Mouse (Mus musculus) forebrain, embryonic 15.5 days (tissue): ENCODE measurements around the gene Npr1. TPM values are rescaled to one million over a fixed set of nuclear protein-coding genes. Genes with fewer than 3 reads are reported as not detected.

Experiments used
- ATAC-seq: fragments of 200-750 bp; cut with Nextera tagmentation; replicated peaks from 2 replicates; pipeline ENCODE4 v1.8.0; 2017; ENCODE audit warnings: mild to moderate bottlenecking, moderate TSS enrichment, moderate library complexity
- H3K27ac ChIP-seq: fragments of 300-500 bp; sonication (generic); replicated peaks from 2 replicates; pipeline ENCODE4 v1.5.1; 2015; ENCODE audit warnings: mild to moderate bottlenecking, inconsistent platforms
- H3K27me3 ChIP-seq: fragments of 300-500 bp; sonication (generic); 2 replicates; pipeline ENCODE4 v1.6.1; 2015; ENCODE audit warnings: inconsistent platforms
- H3K36me3 ChIP-seq: fragments of 300-500 bp; sonication (generic); 2 replicates; pipeline ENCODE4 v1.6.1; 2015; ENCODE audit warnings: mild to moderate bottlenecking, inconsistent platforms
- H3K4me1 ChIP-seq: fragments of 300-500 bp; sonication (generic); 2 replicates; pipeline ENCODE4 v1.6.1; 2015; ENCODE audit warnings: inconsistent platforms
- H3K4me2 ChIP-seq: fragments of 300-500 bp; sonication (generic); replicated peaks from 2 replicates; pipeline ENCODE4 v1.6.1; 2015; ENCODE audit warnings: mild to moderate bottlenecking, inconsistent platforms
- H3K4me3 ChIP-seq: fragments of 300-500 bp; sonication (generic); 2 replicates; pipeline ENCODE4 v1.5.1; 2015; ENCODE audit warnings: mild to moderate bottlenecking, inconsistent platforms
- H3K9ac ChIP-seq: fragments of 300-500 bp; sonication (generic); replicated peaks from 2 replicates; pipeline ENCODE4 v1.6.1; 2015; ENCODE audit warnings: mild to moderate bottlenecking, inconsistent platforms
- H3K9me3 ChIP-seq: fragments of 300-500 bp; sonication (generic); 2 replicates; pipeline ENCODE4 v1.6.1; 2016; ENCODE audit warnings: inconsistent platforms
- WGBS: fragments of 180-500 bp; shearing (Covaris S2); methylation state at CpG from one replicate; pipeline ENCODE4 v1.1.7; 2015; ENCODE audit warnings: mixed read lengths; 5-methylcytosine and 5-hydroxymethylcytosine counted together
- polyA plus RNA-seq: library from polyadenylated mRNA; unstranded; fragments of >200 nt; fragmentation: Nextera tagmentation; extraction: Ambion mirVana; gene quantifications from 2 replicates; pipeline ENCODE4 v1.2.1, GENCODE M21; 2015

The Npr1 gene
- polyA plus RNA-seq, 1 experiment from 2014 or later, result 1.6 TPM

DNA sequence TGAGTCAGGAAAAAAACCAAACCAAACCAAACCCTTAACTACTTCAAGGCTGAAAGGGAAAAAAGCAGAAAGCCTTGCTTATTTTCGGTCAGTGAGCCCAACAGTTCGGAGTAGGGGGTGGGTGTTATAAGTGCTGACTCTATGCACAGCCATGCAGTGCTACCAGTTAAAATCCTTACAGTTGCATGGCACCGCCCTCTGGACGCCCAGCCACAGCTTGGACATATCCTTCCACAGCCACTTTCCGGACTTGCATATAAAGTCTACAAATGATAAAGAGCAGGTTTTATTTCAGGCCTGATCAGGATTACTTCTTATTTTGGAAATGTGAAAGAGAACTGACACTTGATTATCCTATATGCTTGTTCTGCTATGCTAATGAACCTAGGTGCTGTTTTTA, 39.5 kb upstream of the Npr1 start:
- Histone ChIP-seq H3K4me1 (peaks cover 40% of the 10 kb centered on the region), H3K36me3 (peaks cover 66% of the 10 kb centered on the region), H3K9ac (no peak overlapping the region), H3K27me3 (no peaks in the 10 kb centered on the region), H3K4me3 (no peak overlapping the region), H3K27ac (no peak overlapping the region), H3K9me3 (no peaks in the 10 kb centered on the region), H3K4me2 (no peak overlapping the region)
- WGBS, result 88% methylated on average over 5 of the region's 5 CpGs
- ATAC-seq, result no peak

DNA sequence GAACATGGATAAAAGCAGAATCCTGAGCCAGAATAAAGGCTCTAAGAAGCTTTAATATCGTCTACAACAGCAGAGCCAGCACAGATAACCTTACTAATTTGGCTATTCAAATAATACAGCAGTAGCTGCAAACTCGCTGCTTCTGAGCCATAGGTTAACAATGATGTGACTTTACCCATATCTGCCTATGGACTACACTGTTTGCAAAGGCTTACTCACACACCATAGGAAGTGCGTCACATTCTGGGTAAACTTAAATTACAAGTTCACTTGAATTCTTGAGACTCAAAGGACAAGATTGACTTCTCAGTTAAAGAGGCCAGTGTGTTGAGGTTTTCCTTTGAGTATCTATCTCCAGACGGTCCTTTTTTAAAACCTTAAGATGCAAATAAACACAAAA, 37.8 kb upstream of the Npr1 start:
- WGBS, result 72% methylated on average over 4 of the region's 4 CpGs
- peaks cover 83% of the 10 kb centered on the region for H3K36me3 ChIP-seq
- no peak for ATAC-seq

GRCm38 (mm10) chr3:90497597-90497996, 31.9 kb upstream of the Npr1 start:
- no peak overlapping the region for H3K4me2 ChIP-seq
- H3K36me3 ChIP-seq, result peaks cover 67% of the 10 kb centered on the region
- no peaks in the 10 kb centered on the region for H3K4me1 ChIP-seq
- no peak overlapping the region for H3K4me3 ChIP-seq
- no peak overlapping the region for H3K27ac ChIP-seq
- H3K27me3 ChIP-seq, result no peaks in the 10 kb centered on the region
- ATAC-seq, result no peak
- H3K9ac ChIP-seq, result no peak overlapping the region
- no peaks in the 10 kb centered on the region for H3K9me3 ChIP-seq

More for the DNA sequence above, 37.8 kb upstream of the Npr1 start:
- Histone ChIP-seq H3K4me2 (no peak overlapping the region), H3K9ac (no peak overlapping the region), H3K27ac (no peak overlapping the region), H3K4me1 (peaks cover 36% of the 10 kb centered on the region), H3K27me3 (no peaks in the 10 kb centered on the region), H3K9me3 (no peaks in the 10 kb centered on the region), H3K4me3 (no peak overlapping the region)

- 89% methylated on average over 7 of the region's 7 CpGs for WGBS
These were observed 30.3 kb upstream of the Npr1 start for GRCm38 (mm10) chr3:90495850-90496525.

GRCm38 (mm10) chr3:90493831-90494540, 28.3 kb upstream of the Npr1 start:
- Histone ChIP-seq H3K27me3 (no peaks in the 10 kb centered on the region), H3K4me1 (peaks cover 7% of the 10 kb centered on the region), H3K4me2 (no peak overlapping the region), H3K27ac (no peak overlapping the region), H3K9ac (no peak overlapping the region), H3K4me3 (no peak overlapping the region), H3K9me3 (no peaks in the 10 kb centered on the region), H3K36me3 (peaks cover 37% of the 10 kb centered on the region)
- ATAC-seq, result no peak
- WGBS, result 70% methylated on average over 4 of the region's 4 CpGs

More at GRCm38 (mm10) chr3:90495850-90496525, 30.3 kb upstream of the Npr1 start:
- Histone ChIP-seq H3K27me3 (no peaks in the 10 kb centered on the region), H3K4me3 (no peak overlapping the region), H3K4me2 (no peak overlapping the region), H3K27ac (no peak overlapping the region), H3K4me1 (no peaks in the 10 kb centered on the region), H3K36me3 (peaks cover 51% of the 10 kb centered on the region), H3K9ac (no peak overlapping the region), H3K9me3 (no peaks in the 10 kb centered on the region)
- no peak for ATAC-seq

DNA sequence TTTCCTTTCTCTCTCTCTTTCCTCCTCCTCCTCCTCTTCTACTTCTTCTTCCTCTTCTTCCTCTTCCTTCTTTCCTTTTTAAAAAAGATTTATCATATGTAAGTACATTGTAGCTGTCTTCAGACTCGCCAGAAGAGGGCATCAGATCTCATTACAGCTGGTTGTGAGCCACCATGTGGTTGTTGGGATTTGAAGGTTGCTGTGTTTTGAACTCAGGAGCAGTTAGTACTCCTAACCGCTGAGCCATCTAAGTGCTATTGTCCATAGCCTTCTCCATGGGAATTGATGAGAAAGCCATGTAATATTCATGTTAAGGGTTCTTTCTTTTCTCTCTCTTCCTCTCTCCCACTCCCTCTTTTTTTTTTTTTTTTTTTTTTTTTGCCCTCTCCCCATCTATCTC, 25.7 kb upstream of the Npr1 start:
- no peak overlapping the region for H3K9ac ChIP-seq
- ATAC-seq, result no peak
- 39% methylated on average over 2 of the region's 2 CpGs for WGBS

GRCm38 (mm10) chr3:90490696-90491256, 25.1 kb upstream of the Npr1 start, which contains the start of gene Snapin:
Snapin (minus strand) TSS chr3:90491033.
- peak within 1 kb of the TSS; percentile 81 for H3K27ac ChIP-seq
- no peaks in the 10 kb centered on the region for H3K27me3 ChIP-seq
- H3K4me2 ChIP-seq, result peak within 1 kb of the TSS; percentile 52
- peaks cover 7% of the 10 kb centered on the region for H3K4me1 ChIP-seq
- under 1% methylated on average over 37 of the region's 37 CpGs for WGBS
- H3K9me3 ChIP-seq, result no peaks in the 10 kb centered on the region
- peak within 1 kb of the TSS; percentile 68 for H3K9ac ChIP-seq
- peak within 1 kb of the TSS; percentile 59 for H3K4me3 ChIP-seq
- ATAC-seq, result peak; percentile 98
- peaks cover 37% of the 10 kb centered on the region for H3K36me3 ChIP-seq

More for the DNA sequence above, 25.7 kb upstream of the Npr1 start:
- Histone ChIP-seq H3K4me3 (no peak overlapping the region), H3K9me3 (no peaks in the 10 kb centered on the region), H3K27ac (no peak overlapping the region), H3K4me1 (peaks cover 7% of the 10 kb centered on the region), H3K27me3 (no peaks in the 10 kb centered on the region), H3K36me3 (peaks cover 37% of the 10 kb centered on the region), H3K4me2 (no peak overlapping the region)

DNA sequence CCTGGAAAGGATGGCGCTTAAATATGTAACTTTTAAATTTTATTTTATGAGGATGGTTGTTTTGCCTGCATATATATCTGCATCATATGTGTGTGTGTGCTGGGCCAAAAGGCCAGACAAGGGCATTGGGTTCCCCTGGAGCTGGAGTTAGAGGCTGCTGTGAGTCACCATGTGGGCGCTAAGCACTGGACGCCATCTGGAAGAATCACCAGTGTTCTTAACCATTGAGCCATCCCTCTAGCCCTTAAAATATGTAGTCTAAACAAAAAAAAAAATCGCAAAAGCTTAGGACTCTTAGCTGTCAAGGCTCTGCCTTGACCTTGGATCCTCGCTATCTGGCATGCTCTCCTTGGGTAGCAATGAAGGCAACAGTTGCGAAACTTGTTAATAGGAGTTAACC, 22.9 kb upstream of the Npr1 start:
- Histone ChIP-seq H3K4me1 (peaks cover 7% of the 10 kb centered on the region), H3K9me3 (no peaks in the 10 kb centered on the region), H3K36me3 (peaks cover 54% of the 10 kb centered on the region), H3K9ac (no peak overlapping the region), H3K4me3 (no peak overlapping the region), H3K27me3 (no peaks in the 10 kb centered on the region), H3K4me2 (no peak overlapping the region), H3K27ac (no peak overlapping the region)
- WGBS, result 93% methylated on average over 6 of the region's 6 CpGs
- ATAC-seq, result no peak

DNA sequence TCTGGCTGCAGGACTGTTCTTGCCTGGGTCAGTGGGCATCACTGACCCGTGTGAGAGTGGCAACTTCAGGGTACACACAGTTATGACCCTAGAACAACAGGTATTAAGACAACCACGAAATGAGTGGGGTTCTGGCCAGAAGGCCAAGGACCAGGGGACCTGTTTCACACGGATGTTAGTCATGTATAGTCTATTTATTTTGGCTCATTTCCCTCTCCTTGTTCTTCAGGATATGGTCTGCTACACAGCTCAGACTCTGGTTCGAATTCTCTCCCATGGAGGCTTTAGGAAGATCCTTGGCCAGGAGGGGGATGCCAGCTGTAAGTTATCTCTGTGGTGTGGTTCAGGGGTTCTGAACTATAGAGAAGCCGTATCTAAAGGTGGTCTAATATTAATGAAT, 21.3 kb upstream of the Npr1 start:
- ATAC-seq, result no peak
- H3K27me3 ChIP-seq, result no peaks in the 10 kb centered on the region
- H3K36me3 ChIP-seq, result peaks cover 70% of the 10 kb centered on the region
- no peak overlapping the region for H3K27ac ChIP-seq
- 84% methylated on average over 5 of the region's 5 CpGs for WGBS
- peaks cover 7% of the 10 kb centered on the region for H3K4me1 ChIP-seq
- no peak overlapping the region for H3K4me3 ChIP-seq
- no peaks in the 10 kb centered on the region for H3K9me3 ChIP-seq
- H3K4me2 ChIP-seq, result no peak overlapping the region
- H3K9ac ChIP-seq, result no peak overlapping the region

GRCm38 (mm10) chr3:90475831-90476611, 10.4 kb upstream of the Npr1 start, which contains the start of gene Ilf2:
Ilf2 (plus strand) TSS chr3:90476126.
- Histone ChIP-seq H3K9ac (peak within 1 kb of the TSS; percentile 97), H3K27ac (peak within 1 kb of the TSS; percentile 97), H3K9me3 (no peaks in the 10 kb centered on the region), H3K36me3 (peaks cover 29% of the 10 kb centered on the region), H3K27me3 (no peaks in the 10 kb centered on the region), H3K4me3 (peak within 1 kb of the TSS; percentile 98), H3K4me2 (peak within 1 kb of the TSS; percentile 58), H3K4me1 (peaks cover 15% of the 10 kb centered on the region)
- peak; percentile 99 for ATAC-seq
- WGBS, result under 1% methylated on average over 45 of the region's 45 CpGs

DNA sequence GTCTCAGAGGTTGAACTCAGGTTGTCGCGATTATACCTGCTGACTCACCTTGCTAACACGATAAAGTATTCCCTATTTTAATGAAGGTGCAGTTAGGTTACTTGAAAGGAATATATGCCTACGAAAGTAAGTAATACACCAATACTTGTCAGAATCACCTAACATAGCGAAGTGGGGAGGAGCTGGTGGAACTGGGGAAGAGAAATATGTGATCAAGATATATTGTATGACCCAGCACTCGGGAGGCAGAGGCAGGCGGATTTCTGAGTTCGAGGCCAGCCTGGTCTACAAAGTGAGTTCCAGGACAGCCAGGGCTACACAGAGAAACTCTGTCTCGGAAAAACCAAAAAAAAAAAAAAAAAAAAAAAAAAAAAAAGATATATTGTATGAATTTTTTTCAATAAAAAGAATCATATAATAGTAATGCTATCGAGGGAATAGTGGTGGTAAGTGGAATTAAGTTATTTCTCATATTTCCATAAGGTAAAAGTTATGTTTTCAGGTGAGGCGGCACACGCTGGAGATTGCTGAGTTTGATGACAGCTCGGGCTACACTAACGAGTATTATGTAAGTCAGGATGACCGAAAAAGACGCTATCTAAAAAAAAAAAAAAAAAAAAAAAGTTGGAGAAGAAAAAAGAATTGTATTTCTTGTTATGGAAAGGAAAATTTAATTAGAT, 9.6 kb upstream of the Npr1 start:
- peak; percentile 39 for ATAC-seq
- Histone ChIP-seq H3K9me3 (no peaks in the 10 kb centered on the region), H3K4me2 (peak overlapping the region; percentile 30), H3K27me3 (no peaks in the 10 kb centered on the region), H3K4me3 (peak overlapping the region; percentile 98), H3K9ac (no peak overlapping the region), H3K36me3 (peaks cover 22% of the 10 kb centered on the region), H3K27ac (no peak overlapping the region), H3K4me1 (peaks cover 15% of the 10 kb centered on the region)
- whole genome bisulfite sequencing, result 42% methylated on average over 16 of the region's 16 CpGs
